ENCODE assay signal across 9 mouse cellular contexts in the genomic region with DNA sequence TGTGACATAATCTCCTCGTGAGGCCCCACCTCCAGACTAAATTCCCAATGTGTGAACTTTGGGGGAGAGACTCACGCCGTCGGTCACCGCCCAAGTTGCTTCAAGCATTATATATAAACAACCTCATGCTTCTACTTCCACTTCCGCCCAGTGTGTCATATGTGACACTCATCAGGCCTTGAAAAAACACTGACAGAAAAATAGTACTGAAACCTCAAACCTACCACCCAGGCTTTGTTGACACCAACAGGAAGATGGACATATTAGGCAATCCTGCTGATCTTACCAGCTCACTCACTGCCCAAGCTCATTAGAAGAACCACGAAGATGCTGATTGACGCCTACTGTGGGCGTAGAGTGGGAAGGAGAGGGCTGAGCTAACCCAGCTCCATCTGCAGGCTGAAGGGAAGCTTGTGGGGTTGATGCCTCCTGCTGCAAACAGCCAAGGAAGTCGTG. TPM values are rescaled to one million over a fixed set of nuclear protein-coding genes. Genes with fewer than 3 reads are reported as not detected.
DNase-seq lines count a peak whose midpoint lies in the region; ATAC-seq and TF ChIP-seq lines count a peak whose summit lies in the region.
"Had no signal": no experiment of that assay in that cellular context is flagged by ENCODE, and none has a peak within 500 bp of the region (broad histone marks: within the 10 kb centered on the region; RNA-seq: fewer than 3 reads in every experiment).

No protein-coding gene starts in this region.

- H3K36me3 ChIP-seq in liver, embryonic 16.5 days (ENCODE audit: control insufficient read depth, insufficient read depth) = no peaks in the 10 kb centered on the region
- no peaks in the 10 kb centered on the region for H3K36me3 ChIP-seq in intestine, postnatal 0 days (ENCODE audit: control insufficient read depth, insufficient read depth)
- no peaks in the 10 kb centered on the region for H3K36me3 ChIP-seq in hindbrain, embryonic 11.5 days (ENCODE audit: control insufficient read depth, insufficient read depth, low read length)

- H3K9me3 ChIP-seq in liver, embryonic 16.5 days (replicated peaks; ENCODE audit: control insufficient read depth, low read length) = no peaks in the 10 kb centered on the region
- no peaks in the 10 kb centered on the region for H3K9me3 ChIP-seq in intestine, postnatal 0 days (ENCODE audit: control insufficient read depth)
- H3K9me3 ChIP-seq in hindbrain, embryonic 11.5 days (ENCODE audit: control insufficient read depth, low read length) = no peaks in the 10 kb centered on the region

- H3K27ac ChIP-seq in liver, embryonic 16.5 days (ENCODE audit: low read length) = peak overlapping the region; percentile 58
- H3K27ac ChIP-seq in intestine, postnatal 0 days (ENCODE audit: low read depth, low read length) = no peak overlapping the region
- H3K27ac ChIP-seq in hindbrain, embryonic 11.5 days (ENCODE audit: low read depth, low read length) = no peak overlapping the region

- H3K9ac ChIP-seq in liver, embryonic 16.5 days (ENCODE audit: low read depth, low read length) = no peak overlapping the region
- H3K9ac ChIP-seq in intestine, postnatal 0 days (ENCODE audit: low read depth, low read length) = no peak overlapping the region
- no peak overlapping the region for H3K9ac ChIP-seq in hindbrain, embryonic 11.5 days (ENCODE audit: low read depth, low read length)

- no peaks in the 10 kb centered on the region for H3K27me3 ChIP-seq in liver, embryonic 16.5 days (ENCODE audit: control insufficient read depth, insufficient read depth, low read depth, low read length)
- no peaks in the 10 kb centered on the region for H3K27me3 ChIP-seq in intestine, postnatal 0 days (replicated peaks; ENCODE audit: control insufficient read depth, insufficient read depth, low read length)
- H3K27me3 ChIP-seq in hindbrain, embryonic 11.5 days (ENCODE audit: control insufficient read depth, insufficient read depth, low read length) = no peaks in the 10 kb centered on the region

- TF ChIP-seq CTCF in intestine, postnatal 0 days (IDR thresholded peaks at IDR 0.05; ENCODE audit: low read depth) = no peak

- no peak for DNase-seq in frontal cortex, postnatal 25 days (ENCODE audit: low spot score in 2 of 2)
- peak; percentile 89 for DNase-seq in CD4-positive, CD25-positive, alpha-beta regulatory T cell, adult 2 months (ENCODE audit: low read depth, low spot score)
- peak; percentile 57 for DNase-seq in skeletal muscle tissue, adult 2 months (ENCODE audit: low read depth, low spot score)
- no peak for DNase-seq in hindbrain, embryonic 11.5 days (ENCODE audit: low spot score)
- no peak for DNase-seq in adrenal gland, postnatal 14 days
- DNase-seq: cerebellum, adult 18-20 months had no signal

- WGBS in liver, embryonic 16.5 days (ENCODE audit: insufficient replicate concordance) = 15% methylated on average over 10 of the region's 10 CpGs
- WGBS in intestine, postnatal 0 days = 63% methylated on average over 10 of the region's 10 CpGs
- 75% methylated on average over 10 of the region's 10 CpGs for WGBS in hindbrain, embryonic 11.5 days

- ATAC-seq in frontal cortex, adult (ENCODE audit: low TSS enrichment) = peak; percentile 77
- peak; percentile 67 for ATAC-seq in liver, embryonic 16.5 days (ENCODE audit: low read depth)
- ATAC-seq in intestine, postnatal 0 days = no peak
- ATAC-seq in hindbrain, embryonic 11.5 days (ENCODE audit: low FRiP score) = no peak

- no peaks in the 10 kb centered on the region; the same call in 1 of the 2 replicates for H3K4me1 ChIP-seq in liver, embryonic 16.5 days (ENCODE audit: control insufficient read depth, low read depth, low read length)
- H3K4me1 ChIP-seq in intestine, postnatal 0 days (replicated peaks; ENCODE audit: control insufficient read depth, insufficient read depth, low read length) = no peaks in the 10 kb centered on the region
- no peaks in the 10 kb centered on the region for H3K4me1 ChIP-seq in hindbrain, embryonic 11.5 days (replicated peaks; ENCODE audit: control insufficient read depth, insufficient read depth, low read length)

- H3K4me2 ChIP-seq in liver, embryonic 16.5 days (ENCODE audit: low read depth, low read length) = no peak overlapping the region
- H3K4me2 ChIP-seq in intestine, postnatal 0 days (replicated peaks; ENCODE audit: low read depth) = no peak overlapping the region
- H3K4me2 ChIP-seq in hindbrain, embryonic 11.5 days (replicated peaks; ENCODE audit: low read depth, low read length) = no peak overlapping the region

- H3K4me3 ChIP-seq in liver, embryonic 16.5 days (ENCODE audit: low read depth, low read length) = no peak overlapping the region
- no peak overlapping the region for H3K4me3 ChIP-seq in intestine, postnatal 0 days (ENCODE audit: low read depth, low read length)
- no peak overlapping the region for H3K4me3 ChIP-seq in hindbrain, embryonic 11.5 days (ENCODE audit: low read depth, low read length)

RNA-seq across cellular contexts. Expression of a gene that starts 30.2 kb away (rescaled TPM):
- polyA plus RNA-seq in liver, embryonic 16.5 days (2015; fragmentation: Nextera tagmentation; extraction: Ambion mirVana) = 4.7 and 5.1 TPM in 2 replicates
- 1.5 and 2.1 TPM in 2 replicates for polyA plus RNA-seq in intestine, postnatal 0 days (2015; fragmentation: Nextera tagmentation; extraction: Ambion mirVana)
- 2.6 and 3.2 TPM in 2 replicates for polyA plus RNA-seq in hindbrain, embryonic 11.5 days (2014; fragmentation: Nextera tagmentation; extraction: Ambion mirVana)
- total RNA-seq in adrenal gland, postnatal 14 days (2021) = 5.2 and 10.5 TPM in 2 replicates

Comparison
In these comparisons a context has a peak if more than half of its experiments do, and no peak if none do; other contexts are left out.
1. ATAC-seq: peak in frontal cortex, adult (single experiment) and liver, embryonic 16.5 days (single experiment); none in intestine, postnatal 0 days (single experiment) and hindbrain, embryonic 11.5 days (single experiment).
2. DNase-seq: peak in CD4-positive, CD25-positive, alpha-beta regulatory T cell, adult 2 months (single experiment) and skeletal muscle tissue, adult 2 months (single experiment); none in frontal cortex, postnatal 25 days (0 of 2), hindbrain, embryonic 11.5 days (single experiment) and adrenal gland, postnatal 14 days (single experiment).